Mouse (Mus musculus) cerebellum, adult (tissue): ENCODE measurements around the gene Daam1.

ENCODE experiments used
- ATAC-seq: cut with Nextera tagmentation; 2 replicates; pipeline ENCODE4 v1.9.2; 2017; ENCODE audit warnings: mild to moderate bottlenecking, moderate library complexity, mixed read lengths; ENCODE audit not compliant: insufficient number of reproducible peaks, low FRiP score, low TSS enrichment

Gene Daam1

DNA sequence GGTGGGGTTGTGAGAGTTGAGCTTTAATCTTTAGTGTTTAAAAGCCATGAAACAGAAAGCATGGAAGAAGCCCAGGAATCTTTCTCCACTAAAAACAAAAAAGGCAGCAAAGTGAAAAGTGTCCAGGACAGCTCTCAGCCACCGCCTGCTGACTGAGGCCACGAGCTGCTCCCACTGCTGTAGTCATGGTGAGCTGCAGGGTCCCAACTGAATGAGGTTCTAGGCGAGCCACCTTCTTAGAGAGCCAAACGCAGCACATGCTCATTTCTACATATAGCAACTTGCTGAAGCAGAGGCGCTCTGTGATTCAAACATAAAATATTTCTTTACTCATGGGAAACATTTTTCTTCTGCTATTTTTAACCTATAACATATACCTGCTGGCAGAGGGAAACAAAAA lies 150.9 kb downstream of the Daam1 start:
- no peak for ATAC-seq

DNA sequence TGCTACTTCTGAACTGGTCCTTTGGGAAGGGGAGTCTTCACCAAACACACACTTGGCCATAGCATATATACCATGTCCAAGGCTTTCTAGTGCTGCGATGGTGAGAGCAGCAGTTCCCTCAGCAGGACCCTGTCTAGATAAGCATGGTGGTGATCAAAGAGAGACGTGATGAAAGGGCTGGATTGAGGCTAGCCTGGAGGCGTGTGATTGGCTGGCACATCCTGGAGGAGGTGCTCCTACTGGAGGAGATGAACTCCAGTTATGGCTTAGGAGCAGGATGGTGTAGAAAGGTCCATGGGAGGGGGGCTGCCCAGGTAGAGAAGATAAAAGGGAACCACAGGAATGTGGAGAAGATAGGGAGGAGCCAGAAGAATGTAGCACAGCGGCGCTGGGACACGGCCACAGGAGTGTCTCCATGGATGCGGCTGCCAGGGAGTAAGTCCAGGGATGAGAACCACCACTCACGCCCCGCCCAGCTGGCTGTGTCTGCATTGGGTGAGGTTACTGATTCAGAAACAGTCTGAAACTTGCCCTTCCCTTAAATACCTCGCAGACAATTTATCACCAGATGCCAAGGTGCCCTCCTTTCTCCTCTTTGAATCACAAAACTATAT lies 152.3 kb downstream of the Daam1 start:
- no peak for ATAC-seq

DNA sequence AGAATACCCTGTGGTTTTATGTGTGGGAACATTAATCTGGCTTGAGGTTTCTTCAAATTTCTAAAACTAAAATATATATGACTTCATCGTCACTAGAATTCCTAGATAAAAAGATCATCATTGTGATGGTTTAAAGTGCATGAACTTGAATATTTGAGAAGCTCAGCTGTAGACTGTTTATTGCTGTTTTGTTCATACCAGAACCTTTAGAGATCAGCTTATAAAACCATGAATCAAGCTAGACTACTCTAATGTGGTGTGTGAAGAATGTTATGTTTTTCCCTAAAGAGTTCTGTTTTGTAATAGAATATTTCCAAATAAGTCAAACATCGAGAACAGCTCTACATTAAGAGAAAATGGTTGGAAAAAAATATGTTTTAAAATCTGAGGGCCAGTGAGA lies 156.3 kb downstream of the Daam1 start:
- no peak for ATAC-seq

DNA sequence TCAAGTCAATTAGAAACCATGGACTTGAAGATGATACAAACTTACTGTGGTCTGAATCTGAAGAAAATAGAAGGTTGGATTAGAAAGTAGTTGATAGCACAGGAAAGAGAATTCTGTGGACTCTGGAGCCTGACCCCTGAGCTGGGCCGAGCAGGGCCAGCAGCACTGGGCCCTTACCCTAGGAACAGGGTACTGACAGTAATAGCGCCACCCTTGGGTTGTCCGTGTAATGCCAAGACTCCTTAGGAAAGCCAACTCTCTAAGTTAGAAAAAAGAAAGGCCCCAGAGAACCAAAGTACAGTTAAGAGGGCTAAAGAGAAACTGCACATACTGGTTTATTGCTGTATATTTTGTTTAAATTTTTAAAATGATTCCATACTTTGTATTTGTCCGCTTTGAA lies 157.0 kb downstream of the Daam1 start:
- ATAC-seq = no peak

DNA sequence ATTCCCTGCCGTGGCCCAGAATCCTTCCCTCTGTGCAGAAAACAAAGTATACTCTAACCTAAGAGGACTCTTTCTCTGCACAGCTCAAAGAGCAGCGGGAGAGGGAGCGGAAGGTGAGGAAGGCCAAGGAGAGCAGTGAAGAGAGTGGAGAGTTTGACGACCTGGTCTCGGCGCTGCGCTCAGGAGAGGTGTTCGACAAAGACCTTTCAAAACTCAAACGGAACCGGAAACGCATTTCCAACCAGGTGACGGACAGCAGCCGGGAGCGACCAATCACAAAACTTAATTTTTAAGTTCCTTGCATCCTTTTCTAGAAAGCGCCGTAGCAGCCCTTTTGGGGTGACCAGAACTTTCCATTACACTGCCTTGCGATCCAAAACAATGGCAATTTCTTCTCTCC lies 158.7 kb downstream of the Daam1 start:
- no peak for ATAC-seq

DNA sequence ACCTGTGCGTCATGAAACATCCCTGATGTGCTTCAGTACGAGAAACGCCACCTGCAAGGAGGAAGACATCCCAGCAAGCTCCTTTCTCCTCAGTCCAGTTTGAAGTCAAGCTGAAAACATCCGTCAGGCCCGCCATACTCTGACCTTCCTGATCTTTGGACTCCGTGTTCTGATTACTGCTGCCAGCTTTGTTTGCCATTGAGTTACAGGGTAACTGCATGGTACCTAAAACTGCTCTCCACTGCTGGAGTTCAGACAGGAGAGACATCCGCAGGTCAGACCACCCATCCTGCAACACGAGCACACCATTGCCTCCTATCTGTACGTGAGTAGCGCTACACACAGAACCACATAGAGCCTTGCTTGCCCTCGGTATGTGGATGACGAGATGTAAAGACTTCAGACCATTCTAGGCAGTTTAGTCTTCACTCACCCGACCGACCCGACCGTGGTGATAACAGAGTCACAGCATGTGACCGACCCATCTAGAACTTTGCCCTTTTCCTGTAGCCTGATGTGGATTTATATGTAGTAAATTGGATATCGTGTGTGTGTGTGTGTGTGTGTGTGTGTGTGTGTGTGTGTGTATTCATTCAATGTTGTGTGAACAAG lies 161.8 kb downstream of the Daam1 start:
- no peak for ATAC-seq

DNA sequence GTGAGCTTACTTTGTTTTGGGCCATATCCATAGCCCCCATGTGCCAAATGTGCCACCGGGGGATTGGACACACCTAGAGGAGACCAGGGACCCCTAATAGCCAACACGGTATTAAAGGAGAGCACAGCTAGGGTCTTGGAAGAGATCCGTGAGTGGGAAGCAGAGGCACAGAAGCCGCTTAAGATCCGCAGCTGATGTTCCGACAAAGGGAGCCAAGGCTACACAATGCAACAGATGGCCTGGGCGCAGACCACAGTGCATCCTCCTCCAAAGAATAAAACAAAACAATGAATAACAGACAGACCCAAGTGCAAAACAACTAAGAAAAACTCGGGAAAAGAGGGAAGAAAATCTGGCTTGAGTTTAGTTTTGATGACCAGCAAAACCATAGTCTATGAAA lies 165.0 kb downstream of the Daam1 start:
- ATAC-seq = no peak

DNA sequence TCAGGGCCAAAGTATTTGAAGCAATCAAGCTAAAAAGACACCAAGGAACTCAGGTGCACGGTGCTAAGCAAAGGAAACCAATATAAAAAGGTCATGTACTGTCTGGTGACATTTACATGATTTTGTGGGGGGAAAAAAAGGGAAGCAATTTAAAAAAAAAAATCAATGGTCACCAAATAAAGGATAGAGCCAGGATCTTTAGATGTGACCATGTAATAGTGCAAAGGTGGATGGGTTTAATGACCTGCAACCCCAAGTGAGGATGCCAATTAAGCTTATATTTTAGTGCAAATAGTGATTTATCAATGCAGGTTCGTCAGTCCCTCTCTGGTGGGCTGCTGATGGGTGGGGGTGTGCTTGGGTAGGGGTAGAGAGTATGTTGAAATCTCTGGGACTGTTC lies 166.0 kb downstream of the Daam1 start:
- ATAC-seq = no peak

DNA sequence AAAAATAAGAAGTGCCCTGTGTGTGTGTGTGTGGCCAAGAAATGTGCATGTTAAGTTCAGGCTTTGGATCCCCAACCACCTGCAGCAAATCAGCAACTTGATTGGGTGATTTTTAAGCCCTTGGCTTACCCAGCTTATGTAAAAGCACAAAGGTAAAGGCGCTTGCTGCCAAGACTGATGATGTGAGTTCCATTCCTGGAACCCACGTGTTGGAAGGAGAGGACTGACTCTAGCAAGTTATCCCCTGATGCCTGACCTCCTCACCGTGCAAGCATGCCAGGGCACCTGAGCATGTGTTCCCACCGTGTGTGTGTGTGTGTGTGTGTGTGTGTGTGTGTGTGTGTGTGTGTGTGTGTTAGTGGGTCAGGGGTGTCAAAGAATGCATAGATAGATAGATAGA lies 166.5 kb downstream of the Daam1 start:
- ATAC-seq = no peak

DNA sequence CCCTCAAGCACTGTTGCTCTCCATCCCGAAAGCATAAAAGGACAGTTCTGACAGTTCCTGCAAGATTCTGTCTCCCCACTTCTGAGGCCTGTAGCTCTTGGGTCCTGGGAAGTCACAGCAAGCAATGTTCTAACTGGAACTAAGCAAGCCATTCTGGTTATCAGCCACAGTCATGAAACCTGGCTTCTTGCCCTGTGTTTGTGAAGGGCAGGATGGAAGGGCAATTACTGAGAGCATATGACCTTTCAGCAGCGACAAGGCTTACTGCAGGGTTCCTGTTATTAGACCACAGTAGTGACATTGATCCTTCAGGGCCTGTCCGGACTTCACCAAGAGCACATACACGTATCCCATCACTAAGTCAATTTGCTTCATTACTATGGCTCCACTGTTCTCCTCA lies 167.8 kb downstream of the Daam1 start:
- no peak for ATAC-seq

DNA sequence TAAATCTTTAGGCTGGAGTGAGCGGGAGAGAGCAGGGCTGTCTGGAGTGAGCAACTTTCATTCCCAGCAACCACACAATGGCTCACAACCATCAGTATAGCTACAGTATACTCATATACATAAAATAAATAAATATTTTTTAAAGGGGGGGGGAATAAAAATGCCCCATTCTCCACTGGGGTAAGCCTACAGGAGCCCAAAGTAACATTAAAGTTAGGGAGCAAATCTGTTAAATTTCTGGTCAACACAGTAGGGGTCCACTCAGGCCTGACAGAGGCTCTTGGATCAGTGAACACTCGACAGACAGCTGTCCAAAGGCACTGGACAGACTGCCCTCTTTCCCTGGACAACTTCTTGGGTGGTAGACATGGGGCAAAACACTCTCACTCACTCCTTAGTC lies 168.8 kb downstream of the Daam1 start:
- ATAC-seq = no peak

DNA sequence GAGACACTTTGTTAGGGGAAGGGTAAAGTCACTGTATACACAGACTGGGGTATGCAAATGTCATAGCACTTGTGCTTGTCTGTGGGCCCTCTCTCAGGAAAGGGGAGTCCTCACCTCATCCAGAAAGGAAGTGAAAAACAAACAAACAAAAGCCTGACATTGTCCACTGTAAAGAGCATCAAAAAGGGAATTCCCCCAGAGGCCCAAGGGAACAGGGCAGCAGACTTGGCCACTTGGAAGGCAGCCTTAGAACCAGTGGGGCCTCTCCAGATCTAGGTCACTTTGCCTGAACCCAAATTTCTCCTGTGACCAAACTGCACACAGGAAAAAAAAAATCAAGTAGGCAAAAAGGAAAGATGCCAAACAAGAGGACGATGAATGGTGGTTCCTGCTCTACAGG lies 170.9 kb downstream of the Daam1 start:
- ATAC-seq = peak; percentile 84

DNA sequence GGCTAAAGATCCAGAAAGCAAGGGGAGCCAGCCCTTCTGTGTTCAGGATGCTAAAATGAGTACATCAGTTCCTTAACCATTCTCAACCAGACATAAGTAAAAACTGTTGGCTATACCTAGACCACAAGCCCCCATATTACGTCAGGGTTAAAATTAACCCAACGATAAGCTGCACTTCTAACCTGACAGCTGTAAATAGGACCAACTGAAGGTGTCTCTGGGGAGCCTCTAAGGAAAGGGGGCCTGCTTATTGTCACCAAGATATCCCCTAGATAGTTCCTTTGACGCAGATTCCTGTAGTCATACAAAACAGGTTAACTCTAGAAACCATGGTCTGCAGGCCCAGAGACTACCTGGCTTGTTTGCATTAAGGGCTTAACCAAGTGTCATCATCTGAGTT lies 174.4 kb downstream of the Daam1 start:
- no peak for ATAC-seq

DNA sequence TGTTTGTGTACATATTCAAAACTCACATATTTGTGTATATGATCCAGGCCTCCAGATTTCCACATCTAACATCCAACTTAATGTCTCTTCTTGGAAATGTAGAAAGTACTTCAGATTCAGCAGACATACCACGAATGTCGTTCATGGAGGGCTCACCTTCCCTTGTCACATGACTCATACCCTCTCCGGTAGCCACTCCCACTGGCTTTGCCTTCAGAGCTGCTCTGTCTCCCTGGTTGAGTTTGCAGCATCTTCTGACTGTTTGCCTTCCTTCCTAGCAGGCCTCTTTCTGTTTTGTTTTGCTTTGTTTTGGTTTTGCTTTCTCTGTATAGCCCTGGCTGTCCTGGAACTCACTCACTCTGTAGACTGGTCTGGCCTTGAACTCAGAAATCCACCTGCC lies 176.8 kb downstream of the Daam1 start:
- no peak for ATAC-seq

DNA sequence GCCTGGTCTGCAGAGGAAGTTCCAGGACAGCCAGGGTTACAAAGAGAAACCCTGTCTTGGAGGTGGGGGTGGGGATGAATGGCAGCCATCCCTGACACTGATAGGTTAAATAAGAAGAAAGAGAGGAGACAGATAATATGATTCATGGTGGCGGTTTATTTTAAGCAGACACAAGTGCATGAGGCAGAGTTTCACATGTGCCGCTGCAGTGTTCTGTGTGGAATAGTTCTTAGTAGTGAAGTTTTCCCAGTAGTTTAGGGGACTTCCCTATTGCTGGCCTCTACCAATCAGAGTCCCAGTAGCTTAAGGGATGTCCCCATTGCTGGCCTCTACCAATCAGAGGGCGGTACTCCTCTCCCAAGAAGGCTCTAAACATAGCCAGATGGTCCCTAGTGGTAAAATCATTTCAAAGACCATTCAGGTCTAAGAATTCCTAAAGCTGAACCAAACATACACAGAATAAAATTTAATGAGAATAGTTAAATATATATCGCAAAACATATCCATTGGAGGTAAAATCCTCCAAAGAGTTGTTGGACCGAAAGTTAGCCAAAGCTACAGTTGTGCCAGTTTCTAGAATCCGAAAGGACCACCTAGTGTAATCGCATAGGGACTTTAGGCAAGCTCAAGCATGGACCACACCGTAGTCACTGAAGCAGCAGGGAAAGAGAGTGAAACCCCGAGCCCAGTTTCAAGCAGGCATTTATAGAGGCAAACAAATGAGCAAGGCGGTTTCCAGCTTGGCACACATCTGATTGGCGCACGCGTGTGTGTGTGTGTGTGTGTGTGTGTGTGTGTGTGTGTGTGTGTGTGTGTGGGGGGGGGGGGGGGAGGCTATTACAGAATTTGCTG lies 178.4 kb downstream of the Daam1 start:
- ATAC-seq = no peak

DNA sequence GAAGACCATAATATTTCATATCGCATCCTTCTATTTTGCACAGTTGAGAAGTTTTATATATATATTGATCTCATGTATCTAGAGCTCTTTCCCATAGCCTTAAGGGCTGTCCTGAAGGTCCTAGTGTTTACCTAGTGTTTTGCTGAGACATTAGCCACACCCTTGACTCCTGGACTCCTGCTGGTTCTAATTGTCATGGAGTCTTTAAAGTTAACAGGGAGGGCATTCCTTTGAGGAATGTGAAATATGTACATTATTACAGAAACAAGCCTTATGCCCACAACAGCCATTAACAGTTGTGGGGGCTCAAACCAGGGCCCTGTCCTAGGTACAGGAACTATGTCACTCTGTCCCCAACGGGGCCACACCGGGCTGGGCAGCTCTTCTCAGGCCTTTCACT lies 180.5 kb downstream of the Daam1 start:
- no peak for ATAC-seq

DNA sequence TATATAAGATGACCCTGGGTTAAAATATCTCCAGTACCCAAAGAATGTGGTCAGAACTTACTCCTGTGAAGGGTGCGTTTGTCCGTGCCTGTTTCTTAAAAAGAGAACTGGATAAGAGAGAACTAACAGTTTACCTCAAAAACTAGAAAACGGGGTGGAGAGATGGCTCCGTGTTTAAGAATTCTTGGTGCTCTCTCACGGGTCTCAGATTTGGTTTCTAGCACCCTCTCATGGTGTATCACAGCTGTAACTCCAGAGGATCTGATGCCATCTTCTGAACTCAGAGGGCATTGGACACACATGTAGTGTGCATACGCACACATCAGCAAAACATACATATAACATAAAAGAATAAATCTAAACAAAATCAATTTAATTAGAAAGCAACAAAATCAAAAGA lies 181.2 kb downstream of the Daam1 start:
- no peak for ATAC-seq

DNA sequence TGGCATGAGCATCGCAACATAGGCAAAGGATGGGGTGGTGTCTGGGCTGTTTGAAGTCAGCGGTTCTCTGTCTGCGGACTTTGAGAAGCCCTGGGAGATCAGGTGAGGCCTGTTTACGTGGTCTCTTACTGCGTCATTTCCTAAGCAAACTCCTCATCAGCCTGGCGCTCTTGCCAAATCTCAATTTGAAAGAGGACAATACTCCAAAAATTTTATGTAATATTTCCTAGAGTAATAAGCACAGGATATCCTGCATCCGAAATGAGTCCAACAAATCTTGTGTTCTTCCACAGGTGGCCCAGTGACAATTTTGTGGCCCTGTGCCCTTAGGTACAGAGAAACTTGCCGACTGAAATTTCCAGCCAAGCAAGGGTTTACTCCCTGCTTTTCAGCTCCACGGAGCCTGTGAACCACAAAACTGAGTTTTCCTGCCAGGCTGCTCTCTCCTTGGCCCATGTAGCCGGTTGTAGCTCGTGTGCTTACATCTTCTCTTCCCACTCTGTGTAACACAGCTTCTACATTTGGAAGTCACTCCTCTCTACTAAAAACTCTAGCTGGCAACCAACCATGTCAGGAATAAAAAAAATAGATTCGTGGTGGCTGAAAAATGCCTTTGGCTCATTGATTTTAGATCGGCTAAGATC lies 183.0 kb downstream of the Daam1 start:
- no peak for ATAC-seq

DNA sequence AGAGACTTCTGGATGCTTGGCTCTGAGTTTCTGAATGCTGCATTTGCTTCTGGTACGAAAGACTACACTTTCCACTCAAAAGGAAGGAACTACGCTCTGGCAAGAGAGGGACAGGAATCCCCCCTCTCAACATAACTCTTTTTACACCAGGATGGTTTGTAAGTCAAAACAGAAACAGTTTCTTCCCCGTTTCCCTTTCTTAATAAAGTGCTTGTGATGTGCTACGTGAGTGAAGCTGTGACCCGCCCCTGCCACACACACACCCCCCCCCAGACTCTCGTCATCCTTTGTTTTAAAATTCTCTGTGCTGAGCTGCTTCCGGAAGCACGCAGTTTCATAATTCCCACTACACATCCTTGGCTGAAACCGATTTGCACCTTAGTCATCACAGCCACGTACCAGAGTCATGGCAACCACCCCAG lies 183.5 kb downstream of the Daam1 start:
- no peak for ATAC-seq

DNA sequence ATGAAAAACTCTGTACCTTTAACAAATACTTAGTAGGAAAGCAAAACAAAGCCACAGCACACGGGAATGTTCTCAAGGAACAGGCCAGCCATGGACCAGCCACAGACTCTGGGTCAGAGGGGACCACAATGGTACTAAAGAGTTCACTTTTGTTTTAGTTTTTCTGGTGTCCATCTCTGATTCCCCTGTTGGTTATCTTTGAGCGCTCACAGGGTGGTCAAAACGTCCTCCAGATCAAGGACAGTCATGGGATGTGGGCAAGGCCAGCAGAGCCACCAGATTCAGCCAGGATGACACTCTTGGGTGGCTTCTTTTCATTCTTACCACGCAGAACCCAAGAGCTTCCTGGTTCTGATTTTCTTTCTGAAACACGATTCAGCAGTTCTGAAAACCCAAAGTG lies 184.4 kb downstream of the Daam1 start:
- no peak for ATAC-seq

DNA sequence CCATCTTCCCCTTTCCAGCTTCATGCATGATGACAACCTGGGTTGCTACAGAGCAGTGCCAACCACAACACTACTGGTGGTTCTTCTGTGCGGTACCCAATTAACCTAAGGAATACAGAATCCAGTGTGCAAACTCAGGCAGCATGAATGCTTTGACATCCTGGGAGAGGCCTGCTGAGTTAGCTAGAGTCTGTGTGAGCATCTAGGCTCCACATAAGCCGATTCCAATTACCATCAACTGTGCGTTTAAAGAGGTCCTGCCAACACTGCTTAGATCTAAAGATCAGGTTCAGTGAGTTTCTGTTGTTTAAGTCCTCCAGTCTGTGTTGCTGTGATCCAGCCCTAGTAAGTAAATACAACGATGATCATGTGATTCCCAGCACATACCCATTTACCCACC lies 189.4 kb downstream of the Daam1 start:
- ATAC-seq = no peak
